Mouse (Mus musculus): ENCODE data around the gene Slc46a1. TPM values are rescaled to one million over a fixed set of nuclear protein-coding genes. Genes with fewer than 3 reads are reported as not detected.

Slc46a1 gene
- polyA plus RNA-seq, 1 experiment from 2014 or later, result 15.4 TPM

- no peaks in the 10 kb centered on the region for H3K27me3 ChIP-seq
- H3K9me3 ChIP-seq, result 0 out of 2 replicates have a peak, but pooled peaks cover 4% of the 10 kb centered on the region
- H3K27ac ChIP-seq, result no peak overlapping the region
- 61% methylated on average over 1 of the region's 1 CpGs for WGBS
- no peaks in the 10 kb centered on the region for H3K36me3 ChIP-seq
- H3K4me1 ChIP-seq, result peaks cover 13% of the 10 kb centered on the region
- no peak overlapping the region for H3K9ac ChIP-seq
- no peak for ATAC-seq (ENCODE audit: insufficient number of reproducible peaks, insufficient read depth, low FRiP score, low TSS enrichment)
- H3K4me2 ChIP-seq (replicated peaks), result no peak overlapping the region
- no peak overlapping the region for H3K4me3 ChIP-seq
Measured at GRCm38 (mm10) chr11:78461894-78462293, 3.6 kb upstream of the Slc46a1 start.

- Histone ChIP-seq H3K27me3 (no peaks in the 10 kb centered on the region), H3K9ac (no peak overlapping the region), H3K9me3 (0 out of 2 replicates have a peak, but pooled peaks cover 4% of the 10 kb centered on the region), H3K4me2 (replicated peaks) (no peak overlapping the region), H3K27ac (no peak overlapping the region), H3K4me1 (peaks cover 15% of the 10 kb centered on the region), H3K36me3 (no peaks in the 10 kb centered on the region), H3K4me3 (no peak overlapping the region)
- no peak for ATAC-seq (ENCODE audit: insufficient number of reproducible peaks, insufficient read depth, low FRiP score, low TSS enrichment)
- 83% methylated on average over 5 of the region's 5 CpGs for WGBS
Measured at GRCm38 (mm10) chr11:78462669-78463068, 2.8 kb upstream of the Slc46a1 start.

GRCm38 (mm10) chr11:78463286-78464036 lies 2.0 kb upstream of the Slc46a1 start:
- WGBS, result 60% methylated on average over 13 of the region's 13 CpGs
- no peak for ATAC-seq (ENCODE audit: insufficient number of reproducible peaks, insufficient read depth, low FRiP score, low TSS enrichment)
- no peak overlapping the region for H3K27ac ChIP-seq
- H3K4me3 ChIP-seq, result no peak overlapping the region
- no peaks in the 10 kb centered on the region for H3K27me3 ChIP-seq
- no peak overlapping the region for H3K4me2 ChIP-seq (replicated peaks)
- 0 out of 2 replicates have a peak, but pooled peaks cover 4% of the 10 kb centered on the region for H3K9me3 ChIP-seq
- peaks cover 15% of the 10 kb centered on the region for H3K4me1 ChIP-seq
- H3K36me3 ChIP-seq, result no peaks in the 10 kb centered on the region
- no peak overlapping the region for H3K9ac ChIP-seq

DNA sequence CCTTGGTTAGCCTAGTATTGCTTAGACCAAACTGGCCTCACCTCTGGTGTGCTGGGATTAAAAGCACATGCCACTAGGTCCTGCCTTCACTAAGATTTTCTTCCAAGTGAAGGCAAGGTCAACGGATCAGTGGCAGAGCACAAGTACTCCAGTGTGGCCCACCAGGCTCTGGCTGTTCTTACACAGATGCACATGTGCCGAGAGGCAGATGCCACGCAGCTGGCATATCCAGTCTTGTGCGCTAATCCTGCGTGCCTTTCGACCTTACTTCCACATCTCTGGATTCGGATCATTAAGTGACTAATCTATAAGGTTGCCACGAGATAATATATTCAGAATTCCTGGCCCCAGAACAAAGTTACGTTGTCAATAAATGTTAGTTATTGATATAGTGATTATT lies 381 bp upstream of the Slc46a1 start:
- ATAC-seq (ENCODE audit: insufficient number of reproducible peaks, insufficient read depth, low FRiP score, low TSS enrichment), result 0 out of 2 replicates have a peak, but pooled peaks have one; percentile 20
- no peaks in the 10 kb centered on the region for H3K27me3 ChIP-seq
- 0 out of 2 replicates have a peak, but pooled peaks cover 4% of the 10 kb centered on the region for H3K9me3 ChIP-seq
- H3K27ac ChIP-seq, result peak overlapping the region; percentile 97; the same call in 1 of the 2 replicates
- peak overlapping the region; percentile 73 for H3K4me3 ChIP-seq
- H3K9ac ChIP-seq, result peak overlapping the region; percentile 90
- WGBS, result 36% methylated on average over 9 of the region's 9 CpGs
- peaks cover 15% of the 10 kb centered on the region for H3K4me1 ChIP-seq
- H3K4me2 ChIP-seq (replicated peaks), result peak overlapping the region; percentile 82
- no peaks in the 10 kb centered on the region for H3K36me3 ChIP-seq

- peak overlapping the region; percentile 90 for H3K9ac ChIP-seq
- H3K27me3 ChIP-seq, result no peaks in the 10 kb centered on the region
- H3K27ac ChIP-seq, result peak overlapping the region; percentile 97
- peaks cover 2% of the 10 kb centered on the region; the same call in 1 of the 2 replicates for H3K36me3 ChIP-seq
- H3K4me3 ChIP-seq, result peak overlapping the region; percentile 73
- ATAC-seq (ENCODE audit: insufficient number of reproducible peaks, insufficient read depth, low FRiP score, low TSS enrichment), result peak; percentile 7; the same call in 1 of the 2 replicates
- WGBS, result 63% methylated on average over 23 of the region's 23 CpGs
- H3K4me1 ChIP-seq, result peaks cover 15% of the 10 kb centered on the region
- H3K4me2 ChIP-seq (replicated peaks), result peak overlapping the region; percentile 82
- 0 out of 2 replicates have a peak, but pooled peaks cover 4% of the 10 kb centered on the region for H3K9me3 ChIP-seq
Measured at GRCm38 (mm10) chr11:78466242-78466912, 880 bp downstream of the Slc46a1 start.

- WGBS, result 79% methylated on average over 7 of the region's 7 CpGs
Measured at GRCm38 (mm10) chr11:78467515-78467914, 2.0 kb downstream of the Slc46a1 start.

DNA sequence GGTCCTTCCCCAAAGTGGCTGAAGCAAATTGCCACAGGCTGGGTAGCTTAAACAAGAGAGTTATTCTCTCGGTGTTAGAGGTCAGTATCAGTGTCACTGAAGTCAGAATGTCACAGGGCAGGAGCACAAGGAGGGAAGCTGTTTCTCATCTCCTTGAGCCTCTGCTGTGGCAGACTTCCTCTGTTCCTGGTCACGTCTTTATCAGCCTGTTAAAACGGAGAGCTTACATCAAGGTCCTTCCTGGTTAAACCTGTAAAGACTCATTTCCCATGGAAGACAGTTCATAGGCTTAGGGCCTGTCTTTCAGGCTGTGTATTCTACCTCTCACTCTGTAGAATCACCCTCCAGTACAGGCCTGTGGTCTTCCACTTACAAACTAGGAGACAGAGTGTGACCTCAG lies 2.4 kb downstream of the Slc46a1 start:
- H3K9ac ChIP-seq, result no peak overlapping the region
- peaks cover 7% of the 10 kb centered on the region; the same call in 1 of the 2 replicates for H3K36me3 ChIP-seq
- WGBS, result 25% methylated on average over 3 of the region's 3 CpGs
- peaks cover 15% of the 10 kb centered on the region for H3K4me1 ChIP-seq
- ATAC-seq (ENCODE audit: insufficient number of reproducible peaks, insufficient read depth, low FRiP score, low TSS enrichment), result no peak
- no peak overlapping the region for H3K27ac ChIP-seq
- H3K4me2 ChIP-seq (replicated peaks), result no peak overlapping the region
- no peak overlapping the region for H3K4me3 ChIP-seq
- H3K27me3 ChIP-seq, result no peaks in the 10 kb centered on the region
- no peaks in the 10 kb centered on the region for H3K9me3 ChIP-seq

More at GRCm38 (mm10) chr11:78467515-78467914, 2.0 kb downstream of the Slc46a1 start:
- no peak overlapping the region for H3K27ac ChIP-seq
- peaks cover 15% of the 10 kb centered on the region for H3K4me1 ChIP-seq
- peaks cover 7% of the 10 kb centered on the region; the same call in 1 of the 2 replicates for H3K36me3 ChIP-seq
- H3K9ac ChIP-seq, result no peak overlapping the region
- H3K4me3 ChIP-seq, result no peak overlapping the region
- H3K9me3 ChIP-seq, result no peaks in the 10 kb centered on the region
- no peak overlapping the region for H3K4me2 ChIP-seq (replicated peaks)
- no peak for ATAC-seq (ENCODE audit: insufficient number of reproducible peaks, insufficient read depth, low FRiP score, low TSS enrichment)
- H3K27me3 ChIP-seq, result no peaks in the 10 kb centered on the region

- ATAC-seq (ENCODE audit: insufficient number of reproducible peaks, insufficient read depth, low FRiP score, low TSS enrichment), result no peak
- H3K27me3 ChIP-seq, result no peaks in the 10 kb centered on the region
- no peak overlapping the region for H3K9ac ChIP-seq
- peaks cover 5% of the 10 kb centered on the region for H3K4me1 ChIP-seq
- H3K9me3 ChIP-seq, result no peaks in the 10 kb centered on the region
- H3K4me3 ChIP-seq, result no peak overlapping the region
- WGBS, result 87% methylated on average over 10 of the region's 10 CpGs
- H3K27ac ChIP-seq, result no peak overlapping the region
- H3K36me3 ChIP-seq, result peaks cover 7% of the 10 kb centered on the region; the same call in 1 of the 2 replicates
- H3K4me2 ChIP-seq (replicated peaks), result no peak overlapping the region
Measured at GRCm38 (mm10) chr11:78471326-78472103, 6.0 kb downstream of the Slc46a1 start.

GRCm38 (mm10) chr11:78475289-78475688 lies 9.8 kb downstream of the Slc46a1 start:
- Histone ChIP-seq H3K36me3 (peaks cover 7% of the 10 kb centered on the region; the same call in 1 of the 2 replicates), H3K27ac (no peak overlapping the region), H3K9me3 (no peaks in the 10 kb centered on the region), H3K27me3 (no peaks in the 10 kb centered on the region), H3K4me1 (no peaks in the 10 kb centered on the region), H3K4me2 (replicated peaks) (no peak overlapping the region), H3K9ac (no peak overlapping the region), H3K4me3 (no peak overlapping the region)
- 76% methylated on average over 3 of the region's 3 CpGs for WGBS
- ATAC-seq (ENCODE audit: insufficient number of reproducible peaks, insufficient read depth, low FRiP score, low TSS enrichment), result no peak

- H3K27ac ChIP-seq, result no peak overlapping the region
- no peaks in the 10 kb centered on the region for H3K4me1 ChIP-seq
- ATAC-seq (ENCODE audit: insufficient number of reproducible peaks, insufficient read depth, low FRiP score, low TSS enrichment), result no peak
- H3K4me3 ChIP-seq, result no peak overlapping the region
- no peaks in the 10 kb centered on the region for H3K9me3 ChIP-seq
- 58% methylated on average over 7 of the region's 7 CpGs for WGBS
- H3K36me3 ChIP-seq, result no peaks in the 10 kb centered on the region
- no peak overlapping the region for H3K9ac ChIP-seq
- no peak overlapping the region for H3K4me2 ChIP-seq (replicated peaks)
- peaks cover 40% of the 10 kb centered on the region for H3K27me3 ChIP-seq
Measured at GRCm38 (mm10) chr11:78483639-78484038, 18.1 kb downstream of the Slc46a1 start.

DNA sequence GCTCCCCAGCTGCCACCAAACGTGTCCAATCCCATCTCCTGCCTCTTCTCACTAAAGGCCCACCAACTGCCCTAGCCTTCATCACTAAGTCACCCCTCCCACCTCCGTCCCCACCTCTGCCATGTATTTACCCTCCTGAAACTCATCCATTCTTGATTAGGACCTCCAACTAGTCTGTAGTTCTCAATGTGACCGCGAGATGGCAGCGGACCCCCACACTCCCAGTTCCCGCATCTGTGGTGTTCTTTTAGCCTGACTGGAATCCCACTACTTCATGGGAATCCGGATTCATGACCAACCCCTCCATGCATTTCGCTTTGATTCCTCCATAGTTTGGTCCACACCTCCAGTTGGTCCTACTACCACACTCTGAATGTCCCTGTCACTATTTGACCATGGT lies 22.7 kb downstream of the Slc46a1 start:
- peaks cover 68% of the 10 kb centered on the region for H3K27me3 ChIP-seq
- WGBS, result 3% methylated on average over 8 of the region's 8 CpGs
- H3K9ac ChIP-seq, result no peak overlapping the region
- H3K27ac ChIP-seq, result no peak overlapping the region
- H3K4me2 ChIP-seq (replicated peaks), result no peak overlapping the region
- no peak for ATAC-seq (ENCODE audit: insufficient number of reproducible peaks, insufficient read depth, low FRiP score, low TSS enrichment)
- H3K9me3 ChIP-seq, result no peaks in the 10 kb centered on the region
- no peaks in the 10 kb centered on the region for H3K36me3 ChIP-seq
- H3K4me3 ChIP-seq, result no peak overlapping the region
- peaks cover 4% of the 10 kb centered on the region for H3K4me1 ChIP-seq
